Mouse (Mus musculus): Measurements from ENCODE around the gene Vmn2r25.
"Not testable (repeated sequence)": the region's sequence is repeated elsewhere in the genome, so short reads cannot be mapped to it uniquely, and the experiment has no call there.

Vmn2r25 gene

GRCm38 (mm10) chr6:123853363-123853762, at the start of gene Vmn2r25:
Gene Vmn2r25, minus strand, starts transcription at chr6:123853463.
- DNase-seq (ENCODE audit: low read depth, low spot score); H3K27me3 ChIP-seq (ENCODE audit: control insufficient read depth, insufficient read depth, low read length, poor library complexity, severe bottlenecking); H3K36me3 ChIP-seq (ENCODE audit: control insufficient read depth, insufficient read depth, low read length, poor library complexity, severe bottlenecking): not testable (repeated sequence)

DNA sequence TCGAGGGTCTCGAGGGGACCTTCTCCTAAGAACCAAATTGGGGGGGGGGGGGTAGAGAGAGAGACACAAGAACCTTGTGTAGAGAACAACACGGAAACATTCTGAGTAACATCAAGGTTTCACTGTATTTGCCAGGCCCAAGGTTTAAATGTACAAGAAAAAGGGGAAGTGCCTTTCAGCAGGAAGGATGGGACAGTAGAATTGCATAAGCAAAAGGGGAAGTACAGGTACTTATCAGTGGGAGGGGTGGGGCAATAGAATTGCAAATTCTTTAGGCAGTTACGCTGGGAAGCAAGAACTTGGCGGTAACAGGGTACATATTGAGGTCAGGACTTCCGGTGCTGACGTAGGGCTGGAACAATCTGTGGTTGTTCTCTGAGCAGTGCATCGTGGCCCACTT, 33.3 kb downstream of the Vmn2r25 start:
- Histone ChIP-seq H3K27me3 (ENCODE audit: control insufficient read depth, insufficient read depth, low read length, poor library complexity, severe bottlenecking) (no peaks in the 10 kb centered on the region), H3K36me3 (ENCODE audit: control insufficient read depth, insufficient read depth, low read length, poor library complexity, severe bottlenecking) (no peaks in the 10 kb centered on the region)
- no peak for DNase-seq (ENCODE audit: low read depth, low spot score)

DNA sequence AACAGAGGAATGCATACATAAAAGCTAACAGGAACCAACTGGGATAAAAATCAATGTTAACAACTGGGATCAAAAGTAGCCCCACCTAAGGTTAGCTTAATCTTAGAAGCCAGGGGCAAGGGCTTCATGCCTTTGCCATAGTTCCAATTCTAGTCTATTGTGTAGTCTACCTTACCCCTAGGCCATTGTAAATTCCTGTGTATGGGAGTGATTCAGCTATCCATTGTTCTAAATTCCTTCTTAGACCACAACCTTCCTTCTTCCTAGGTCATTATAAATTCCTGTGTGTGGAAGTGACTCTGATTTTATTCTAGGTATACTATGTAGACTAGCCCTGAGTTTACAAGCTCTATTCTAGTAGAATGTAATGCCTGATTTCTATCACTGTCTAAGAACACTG, 43.0 kb downstream of the Vmn2r25 start:
- DNase-seq (ENCODE audit: low read depth, low spot score); H3K27me3 ChIP-seq (ENCODE audit: control insufficient read depth, insufficient read depth, low read length, poor library complexity, severe bottlenecking); H3K36me3 ChIP-seq (ENCODE audit: control insufficient read depth, insufficient read depth, low read length, poor library complexity, severe bottlenecking): not testable (repeated sequence)

- no peak for DNase-seq (ENCODE audit: low read depth, low spot score)
- Histone ChIP-seq H3K27me3 (ENCODE audit: control insufficient read depth, insufficient read depth, low read length, poor library complexity, severe bottlenecking) (no peaks in the 10 kb centered on the region), H3K36me3 (ENCODE audit: control insufficient read depth, insufficient read depth, low read length, poor library complexity, severe bottlenecking) (no peaks in the 10 kb centered on the region)
These were observed 59.5 kb downstream of the Vmn2r25 start for GRCm38 (mm10) chr6:123793746-123794145.

DNA sequence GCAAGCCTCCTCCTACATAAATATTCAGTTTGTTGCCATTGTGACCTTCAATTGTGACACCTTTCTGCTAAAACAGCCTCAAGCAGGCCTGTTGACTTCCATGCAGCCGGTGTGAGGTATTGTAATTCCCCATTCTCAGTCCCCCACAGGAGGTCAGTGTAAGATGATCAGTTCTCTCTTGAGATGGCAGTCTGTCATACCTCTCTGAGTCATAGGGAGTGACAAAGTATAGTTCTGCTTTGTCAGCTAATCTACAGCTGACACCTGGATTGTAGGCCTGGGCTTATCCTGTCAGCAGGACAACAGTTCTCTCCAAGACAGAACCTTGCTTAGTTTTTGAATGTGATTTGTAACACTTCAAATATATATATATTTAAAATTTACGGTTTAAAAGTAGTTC, 68.4 kb downstream of the Vmn2r25 start:
- Histone ChIP-seq H3K36me3 (ENCODE audit: control insufficient read depth, insufficient read depth, low read length, poor library complexity, severe bottlenecking) (no peaks in the 10 kb centered on the region), H3K27me3 (ENCODE audit: control insufficient read depth, insufficient read depth, low read length, poor library complexity, severe bottlenecking) (no peaks in the 10 kb centered on the region)
- DNase-seq (ENCODE audit: low read depth, low spot score), result no peak

DNA sequence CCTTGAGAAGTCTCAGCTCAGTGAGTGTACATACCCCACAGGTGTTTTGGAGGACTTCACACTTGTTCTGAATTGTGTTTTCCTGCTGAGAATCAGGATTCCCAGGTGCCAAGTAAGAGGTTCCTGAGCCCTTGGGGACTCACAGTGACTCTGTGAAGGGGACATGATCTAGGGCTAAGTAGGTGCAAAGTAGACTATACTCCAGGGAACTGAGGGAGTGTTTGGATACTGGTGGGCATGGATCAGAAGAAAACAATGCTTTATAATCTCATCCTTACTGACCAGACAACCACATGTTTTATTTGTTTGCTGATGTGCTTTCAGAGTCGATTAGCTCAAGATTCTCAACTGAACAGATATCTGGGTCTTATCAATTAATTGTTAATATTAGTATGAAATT, 74.7 kb downstream of the Vmn2r25 start, which contains the start of gene Vmn2r24:
Vmn2r24 (plus strand) TSS at position 301 of the 400 bp plus-strand sequence.
- no peak for DNase-seq (ENCODE audit: low read depth, low spot score)
- Histone ChIP-seq H3K27me3 (ENCODE audit: control insufficient read depth, insufficient read depth, low read length, poor library complexity, severe bottlenecking) (no peaks in the 10 kb centered on the region), H3K36me3 (ENCODE audit: control insufficient read depth, insufficient read depth, low read length, poor library complexity, severe bottlenecking) (no peaks in the 10 kb centered on the region)
